Mouse (Mus musculus): ENCODE data around the gene Efcab6. TPM values are rescaled to one million over a fixed set of nuclear protein-coding genes. Genes with fewer than 3 reads are reported as not detected.

The Efcab6 gene
- polyA plus RNA-seq, 1 experiment from 2014 or later = 0.33 TPM

GRCm38 (mm10) chr15:84025651-84026050, 39.5 kb downstream of the Efcab6 start:
- no peaks in the 10 kb centered on the region for H3K4me1 ChIP-seq (ENCODE audit: insufficient read depth)
- no peaks in the 10 kb centered on the region for H3K9me3 ChIP-seq (ENCODE audit: low read depth, low read length)
- H3K4me2 ChIP-seq = no peak overlapping the region
- no peak for TF ChIP-seq CTCF (IDR thresholded peaks at IDR 0.05; ENCODE audit: low read depth)
- no peak overlapping the region for H3K27ac ChIP-seq (ENCODE audit: low read depth)
- no peaks in the 10 kb centered on the region for H3K27me3 ChIP-seq (ENCODE audit: insufficient read depth, low read length)
- WGBS = 70% methylated on average over 8 of the region's 8 CpGs
- DNase-seq (no peak), ATAC-seq (ENCODE audit: insufficient read depth) (no peak)
- no peak overlapping the region for H3K9ac ChIP-seq
- H3K4me3 ChIP-seq (ENCODE audit: low read depth, low read length) = no peak overlapping the region
- no peaks in the 10 kb centered on the region for H3K36me3 ChIP-seq (ENCODE audit: insufficient read depth)

GRCm38 (mm10) chr15:84024851-84025250, 40.3 kb downstream of the Efcab6 start:
- Histone ChIP-seq H3K27me3 (ENCODE audit: insufficient read depth, low read length) (no peaks in the 10 kb centered on the region), H3K27ac (ENCODE audit: low read depth) (no peak overlapping the region), H3K4me2 (no peak overlapping the region), H3K4me3 (ENCODE audit: low read depth, low read length) (no peak overlapping the region), H3K9ac (no peak overlapping the region), H3K36me3 (ENCODE audit: insufficient read depth) (no peaks in the 10 kb centered on the region), H3K9me3 (ENCODE audit: low read depth, low read length) (no peaks in the 10 kb centered on the region), H3K4me1 (ENCODE audit: insufficient read depth) (no peaks in the 10 kb centered on the region)
- 83% methylated on average over 6 of the region's 6 CpGs for WGBS
- ATAC-seq (ENCODE audit: insufficient read depth) (no peak), DNase-seq (no peak)
- no peak for TF ChIP-seq CTCF (IDR thresholded peaks at IDR 0.05; ENCODE audit: low read depth)

- no peak for DNase-seq
- Histone ChIP-seq H3K9ac (no peak overlapping the region), H3K27me3 (ENCODE audit: insufficient read depth, low read length) (no peaks in the 10 kb centered on the region), H3K4me1 (ENCODE audit: insufficient read depth) (no peaks in the 10 kb centered on the region), H3K9me3 (ENCODE audit: low read depth, low read length) (no peaks in the 10 kb centered on the region), H3K27ac (ENCODE audit: low read depth) (no peak overlapping the region), H3K4me2 (no peak overlapping the region), H3K36me3 (ENCODE audit: insufficient read depth) (no peaks in the 10 kb centered on the region), H3K4me3 (ENCODE audit: low read depth, low read length) (no peak overlapping the region)
- TF ChIP-seq CTCF (IDR thresholded peaks at IDR 0.05; ENCODE audit: low read depth) = 0 out of 2 replicates have a peak, but pooled peaks have one; percentile 25
- 56% methylated on average over 17 of the region's 17 CpGs for WGBS
- ATAC-seq (ENCODE audit: insufficient read depth) = no peak
Observed at GRCm38 (mm10) chr15:84009366-84010083, 55.7 kb downstream of the Efcab6 start.

- Histone ChIP-seq H3K4me1 (ENCODE audit: insufficient read depth) (no peaks in the 10 kb centered on the region), H3K27ac (ENCODE audit: low read depth) (no peak overlapping the region), H3K9me3 (ENCODE audit: low read depth, low read length) (no peaks in the 10 kb centered on the region), H3K27me3 (ENCODE audit: insufficient read depth, low read length) (no peaks in the 10 kb centered on the region), H3K4me3 (ENCODE audit: low read depth, low read length) (no peak overlapping the region), H3K9ac (no peak overlapping the region), H3K4me2 (no peak overlapping the region), H3K36me3 (ENCODE audit: insufficient read depth) (no peaks in the 10 kb centered on the region)
- 76% methylated on average over 14 of the region's 14 CpGs for WGBS
- TF ChIP-seq CTCF (IDR thresholded peaks at IDR 0.05; ENCODE audit: low read depth) = no peak
- ATAC-seq (ENCODE audit: insufficient read depth) (no peak), DNase-seq (no peak)
Observed at GRCm38 (mm10) chr15:84004306-84004705, 60.9 kb downstream of the Efcab6 start.

- DNase-seq = no peak
- no peak for TF ChIP-seq CTCF (IDR thresholded peaks at IDR 0.05; ENCODE audit: low read depth)
- no peak for ATAC-seq (ENCODE audit: insufficient read depth)
- H3K4me2 ChIP-seq = no peak overlapping the region
- H3K27ac ChIP-seq (ENCODE audit: low read depth) = peak overlapping the region; percentile 75; the same call in 1 of the 2 replicates
- no peaks in the 10 kb centered on the region for H3K27me3 ChIP-seq (ENCODE audit: insufficient read depth, low read length)
- no peaks in the 10 kb centered on the region for H3K9me3 ChIP-seq (ENCODE audit: low read depth, low read length)
- no peaks in the 10 kb centered on the region for H3K36me3 ChIP-seq (ENCODE audit: insufficient read depth)
- peaks cover 12% of the 10 kb centered on the region; the same call in 1 of the 2 replicates for H3K4me1 ChIP-seq (ENCODE audit: insufficient read depth)
- 58% methylated on average over 3 of the region's 3 CpGs for WGBS
- no peak overlapping the region for H3K9ac ChIP-seq
- no peak overlapping the region for H3K4me3 ChIP-seq (ENCODE audit: low read depth, low read length)
Observed at GRCm38 (mm10) chr15:83999071-83999470, 66.1 kb downstream of the Efcab6 start.

- no peak overlapping the region for H3K9ac ChIP-seq
- H3K27me3 ChIP-seq (ENCODE audit: insufficient read depth, low read length) = no peaks in the 10 kb centered on the region
- peak overlapping the region; percentile 25; the same call in 1 of the 2 replicates for H3K4me2 ChIP-seq
- no peak for DNase-seq
- H3K4me3 ChIP-seq (ENCODE audit: low read depth, low read length) = no peak overlapping the region
- no peaks in the 10 kb centered on the region for H3K36me3 ChIP-seq (ENCODE audit: insufficient read depth)
- WGBS = 50% methylated on average over 7 of the region's 7 CpGs
- H3K27ac ChIP-seq (ENCODE audit: low read depth) = peak overlapping the region; percentile 75
- H3K4me1 ChIP-seq (ENCODE audit: insufficient read depth) = peaks cover 12% of the 10 kb centered on the region; the same call in 1 of the 2 replicates
- no peaks in the 10 kb centered on the region for H3K9me3 ChIP-seq (ENCODE audit: low read depth, low read length)
- no peak for TF ChIP-seq CTCF (IDR thresholded peaks at IDR 0.05; ENCODE audit: low read depth)
- no peak for ATAC-seq (ENCODE audit: insufficient read depth)
Observed at GRCm38 (mm10) chr15:83998586-83998985, 66.6 kb downstream of the Efcab6 start.

GRCm38 (mm10) chr15:83998115-83998514, 67.1 kb downstream of the Efcab6 start:
- no peak for TF ChIP-seq CTCF (IDR thresholded peaks at IDR 0.05; ENCODE audit: low read depth)
- H3K27me3 ChIP-seq (ENCODE audit: insufficient read depth, low read length) = no peaks in the 10 kb centered on the region
- H3K4me2 ChIP-seq = peak overlapping the region; percentile 25; the same call in 1 of the 2 replicates
- H3K4me3 ChIP-seq (ENCODE audit: low read depth, low read length) = no peak overlapping the region
- ATAC-seq (ENCODE audit: insufficient read depth) = peak; percentile 94
- H3K4me1 ChIP-seq (ENCODE audit: insufficient read depth) = peaks cover 12% of the 10 kb centered on the region; the same call in 1 of the 2 replicates
- H3K9ac ChIP-seq = no peak overlapping the region
- DNase-seq = peak; percentile 91
- WGBS = 8% methylated on average over 19 of the region's 19 CpGs
- H3K9me3 ChIP-seq (ENCODE audit: low read depth, low read length) = no peaks in the 10 kb centered on the region
- peak overlapping the region; percentile 75 for H3K27ac ChIP-seq (ENCODE audit: low read depth)
- H3K36me3 ChIP-seq (ENCODE audit: insufficient read depth) = no peaks in the 10 kb centered on the region

Measured in lung, embryonic 14.5 days (tissue).